Mouse (Mus musculus): Measurements from ENCODE around the gene Hmg20b. TPM values are rescaled to one million over a fixed set of nuclear protein-coding genes. Genes with fewer than 3 reads are reported as not detected.

The Hmg20b gene
- polyA plus RNA-seq, 1 experiment from 2014 or later = 66.8 TPM

GRCm38 (mm10) chr10:81342686-81343505 is 7.4 kb downstream of the Hmg20b start, which contains the start of gene Gipc3:
TSS of gene Gipc3 (minus strand) at chr10:81343266.
- WGBS = 10% methylated on average over 20 of the region's 67 CpGs
- Histone ChIP-seq H3K27ac (replicated peaks; ENCODE audit: low read depth, low read length) (no peak within 1 kb of the TSS), H3K27me3 (replicated peaks; ENCODE audit: control insufficient read depth, insufficient read depth, low read length) (peaks cover 41% of the 10 kb centered on the region), H3K4me1 (ENCODE audit: control insufficient read depth, insufficient read depth, low read length) (peaks cover 8% of the 10 kb centered on the region; the same call in 1 of the 2 replicates), H3K36me3 (ENCODE audit: control insufficient read depth, insufficient read depth, low read length) (peaks cover 12% of the 10 kb centered on the region), H3K9me3 (ENCODE audit: control insufficient read depth, low read length) (no peaks in the 10 kb centered on the region), H3K4me2 (ENCODE audit: low read depth, low read length) (peak within 1 kb of the TSS; percentile 75), H3K9ac (ENCODE audit: low read depth, low read length) (peak within 1 kb of the TSS; percentile 57), H3K4me3 (ENCODE audit: low read depth, low read length) (peak within 1 kb of the TSS; percentile 42)
- DNase-seq (ENCODE audit: low spot score) = no peak
- ATAC-seq (ENCODE audit: low read depth) = no peak

GRCm38 (mm10) chr10:81341333-81341949 is 8.8 kb downstream of the Hmg20b start:
- 37% methylated on average over 16 of the region's 16 CpGs for WGBS
- H3K36me3 ChIP-seq (ENCODE audit: control insufficient read depth, insufficient read depth, low read length) = peaks cover 4% of the 10 kb centered on the region
- H3K27me3 ChIP-seq (replicated peaks; ENCODE audit: control insufficient read depth, insufficient read depth, low read length) = peaks cover 47% of the 10 kb centered on the region
- ATAC-seq (ENCODE audit: low read depth) (no peak), DNase-seq (ENCODE audit: low spot score) (no peak)
- H3K9ac ChIP-seq (ENCODE audit: low read depth, low read length) = no peak overlapping the region
- H3K4me1 ChIP-seq (ENCODE audit: control insufficient read depth, insufficient read depth, low read length) = no peaks in the 10 kb centered on the region
- H3K4me2 ChIP-seq (ENCODE audit: low read depth, low read length) = no peak overlapping the region
- H3K4me3 ChIP-seq (ENCODE audit: low read depth, low read length) = no peak overlapping the region
- H3K27ac ChIP-seq (replicated peaks; ENCODE audit: low read depth, low read length) = no peak overlapping the region
- no peaks in the 10 kb centered on the region for H3K9me3 ChIP-seq (ENCODE audit: control insufficient read depth, low read length)

- H3K36me3 ChIP-seq (ENCODE audit: control insufficient read depth, insufficient read depth, low read length) = no peaks in the 10 kb centered on the region; the same call in 1 of the 2 replicates
- no peak overlapping the region for H3K9ac ChIP-seq (ENCODE audit: low read depth, low read length)
- 33% methylated on average over 17 of the region's 17 CpGs for WGBS
- DNase-seq (ENCODE audit: low spot score) = no peak
- H3K9me3 ChIP-seq (ENCODE audit: control insufficient read depth, low read length) = no peaks in the 10 kb centered on the region
- peaks cover 47% of the 10 kb centered on the region for H3K27me3 ChIP-seq (replicated peaks; ENCODE audit: control insufficient read depth, insufficient read depth, low read length)
- peaks cover 5% of the 10 kb centered on the region for H3K4me1 ChIP-seq (ENCODE audit: control insufficient read depth, insufficient read depth, low read length)
- no peak overlapping the region for H3K4me2 ChIP-seq (ENCODE audit: low read depth, low read length)
- no peak overlapping the region for H3K27ac ChIP-seq (replicated peaks; ENCODE audit: low read depth, low read length)
- no peak for ATAC-seq (ENCODE audit: low read depth)
- no peak overlapping the region for H3K4me3 ChIP-seq (ENCODE audit: low read depth, low read length)
Observed at GRCm38 (mm10) chr10:81340551-81341332, 9.5 kb downstream of the Hmg20b start.

GRCm38 (mm10) chr10:81336558-81336957 is 13.7 kb downstream of the Hmg20b start:
- H3K36me3 ChIP-seq (ENCODE audit: control insufficient read depth, insufficient read depth, low read length) = no peaks in the 10 kb centered on the region
- no peaks in the 10 kb centered on the region for H3K9me3 ChIP-seq (ENCODE audit: control insufficient read depth, low read length)
- no peak overlapping the region for H3K4me3 ChIP-seq (ENCODE audit: low read depth, low read length)
- WGBS = 85% methylated on average over 4 of the region's 4 CpGs
- ATAC-seq (ENCODE audit: low read depth) = no peak
- no peak for DNase-seq (ENCODE audit: low spot score)
- peak overlapping the region; percentile 86 for H3K27ac ChIP-seq (replicated peaks; ENCODE audit: low read depth, low read length)
- H3K4me2 ChIP-seq (ENCODE audit: low read depth, low read length) = no peak overlapping the region
- H3K9ac ChIP-seq (ENCODE audit: low read depth, low read length) = no peak overlapping the region
- peaks cover 13% of the 10 kb centered on the region for H3K4me1 ChIP-seq (ENCODE audit: control insufficient read depth, insufficient read depth, low read length)
- peaks cover 28% of the 10 kb centered on the region for H3K27me3 ChIP-seq (replicated peaks; ENCODE audit: control insufficient read depth, insufficient read depth, low read length)

- peak; percentile 55 for ATAC-seq (ENCODE audit: low read depth)
- no peaks in the 10 kb centered on the region for H3K36me3 ChIP-seq (ENCODE audit: control insufficient read depth, insufficient read depth, low read length)
- 35% methylated on average over 14 of the region's 19 CpGs for WGBS
- peaks cover 24% of the 10 kb centered on the region for H3K27me3 ChIP-seq (replicated peaks; ENCODE audit: control insufficient read depth, insufficient read depth, low read length)
- peak overlapping the region; percentile 86 for H3K27ac ChIP-seq (replicated peaks; ENCODE audit: low read depth, low read length)
- H3K4me1 ChIP-seq (ENCODE audit: control insufficient read depth, insufficient read depth, low read length) = peaks cover 13% of the 10 kb centered on the region
- peak; percentile 68 for DNase-seq (ENCODE audit: low spot score)
- H3K9ac ChIP-seq (ENCODE audit: low read depth, low read length) = 0 out of 2 replicates have a peak overlapping the region, but pooled peaks have one; percentile 45
- H3K4me3 ChIP-seq (ENCODE audit: low read depth, low read length) = no peak overlapping the region
- H3K4me2 ChIP-seq (ENCODE audit: low read depth, low read length) = peak overlapping the region; percentile 8; the same call in 1 of the 2 replicates
- no peaks in the 10 kb centered on the region for H3K9me3 ChIP-seq (ENCODE audit: control insufficient read depth, low read length)
Observed at GRCm38 (mm10) chr10:81335393-81336340, 14.6 kb downstream of the Hmg20b start.

GRCm38 (mm10) chr10:81334324-81334723 is 16.0 kb downstream of the Hmg20b start:
- Histone ChIP-seq H3K9me3 (ENCODE audit: control insufficient read depth, low read length) (no peaks in the 10 kb centered on the region), H3K27ac (replicated peaks; ENCODE audit: low read depth, low read length) (no peak overlapping the region), H3K4me3 (ENCODE audit: low read depth, low read length) (no peak overlapping the region), H3K4me2 (ENCODE audit: low read depth, low read length) (no peak overlapping the region), H3K27me3 (replicated peaks; ENCODE audit: control insufficient read depth, insufficient read depth, low read length) (peaks cover 24% of the 10 kb centered on the region), H3K36me3 (ENCODE audit: control insufficient read depth, insufficient read depth, low read length) (no peaks in the 10 kb centered on the region), H3K4me1 (ENCODE audit: control insufficient read depth, insufficient read depth, low read length) (peaks cover 24% of the 10 kb centered on the region), H3K9ac (ENCODE audit: low read depth, low read length) (0 out of 2 replicates have a peak overlapping the region, but pooled peaks have one; percentile 20)
- 69% methylated on average over 11 of the region's 11 CpGs for WGBS
- ATAC-seq (ENCODE audit: low read depth) (no peak), DNase-seq (ENCODE audit: low spot score) (no peak)

- H3K27me3 ChIP-seq (replicated peaks; ENCODE audit: control insufficient read depth, insufficient read depth, low read length) = peaks cover 18% of the 10 kb centered on the region
- peak overlapping the region; percentile 5; the same call in 1 of the 2 replicates for H3K4me3 ChIP-seq (ENCODE audit: low read depth, low read length)
- WGBS = 20% methylated on average over 26 of the region's 29 CpGs
- no peaks in the 10 kb centered on the region for H3K9me3 ChIP-seq (ENCODE audit: control insufficient read depth, low read length)
- H3K4me1 ChIP-seq (ENCODE audit: control insufficient read depth, insufficient read depth, low read length) = peaks cover 36% of the 10 kb centered on the region
- no peak for DNase-seq (ENCODE audit: low spot score)
- peak overlapping the region; percentile 30; the same call in 1 of the 2 replicates for H3K9ac ChIP-seq (ENCODE audit: low read depth, low read length)
- peaks cover under 1% of the 10 kb centered on the region; the same call in 1 of the 2 replicates for H3K36me3 ChIP-seq (ENCODE audit: control insufficient read depth, insufficient read depth, low read length)
- ATAC-seq (ENCODE audit: low read depth) = no peak
- H3K4me2 ChIP-seq (ENCODE audit: low read depth, low read length) = no peak overlapping the region
- H3K27ac ChIP-seq (replicated peaks; ENCODE audit: low read depth, low read length) = no peak overlapping the region
Observed at GRCm38 (mm10) chr10:81332277-81332676, 18.0 kb downstream of the Hmg20b start.
